Mouse (Mus musculus): Measurements from ENCODE around the gene Ifnar1.

Gene Ifnar1

DNA sequence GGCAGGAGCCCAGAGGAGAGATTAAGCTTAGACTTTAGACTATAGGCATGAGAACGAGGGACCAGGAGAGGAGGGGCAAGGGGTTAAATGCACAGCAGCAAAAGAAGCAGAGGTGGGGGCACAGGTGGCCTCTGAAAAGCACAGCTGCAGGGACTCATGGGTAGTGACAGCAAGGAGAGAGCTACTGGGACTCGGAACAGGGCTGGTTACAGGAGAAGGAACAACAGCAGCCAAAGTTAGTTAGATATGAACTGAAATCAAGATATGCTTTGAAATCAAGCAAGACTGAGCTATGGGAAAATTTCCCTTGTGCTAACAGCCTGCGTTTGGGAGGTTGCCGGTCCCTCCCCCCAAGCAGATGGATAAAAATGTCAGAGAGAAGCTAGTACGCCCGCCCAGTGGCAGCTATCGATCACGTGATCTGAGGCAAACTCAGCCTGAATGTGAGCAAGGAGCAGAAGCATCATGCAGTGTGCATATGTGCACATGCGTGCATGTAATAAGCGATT is 56.6 kb downstream of the Ifnar1 start:
- no peak for DNase-seq (ENCODE audit: low read depth)

DNA sequence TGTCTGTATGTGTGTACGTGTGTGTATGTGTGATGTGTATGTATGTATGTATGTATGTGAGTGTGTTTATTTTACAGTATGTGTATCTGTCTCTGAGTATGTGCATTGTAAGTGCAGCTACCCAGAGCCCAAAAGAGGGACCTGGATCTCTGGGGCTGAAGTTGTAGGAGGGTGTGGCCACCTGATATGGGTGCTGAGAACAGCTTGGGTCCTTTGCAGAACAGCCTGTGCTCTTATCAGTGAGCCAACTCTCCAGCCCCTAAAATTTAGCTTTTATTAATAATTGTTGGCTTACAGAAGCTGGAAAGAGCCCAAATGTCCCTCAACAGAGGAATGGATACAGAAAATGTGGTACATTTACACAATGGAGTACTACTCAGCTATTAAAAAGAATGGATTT is 58.6 kb downstream of the Ifnar1 start:
- no peak for DNase-seq (ENCODE audit: low read depth)

DNA sequence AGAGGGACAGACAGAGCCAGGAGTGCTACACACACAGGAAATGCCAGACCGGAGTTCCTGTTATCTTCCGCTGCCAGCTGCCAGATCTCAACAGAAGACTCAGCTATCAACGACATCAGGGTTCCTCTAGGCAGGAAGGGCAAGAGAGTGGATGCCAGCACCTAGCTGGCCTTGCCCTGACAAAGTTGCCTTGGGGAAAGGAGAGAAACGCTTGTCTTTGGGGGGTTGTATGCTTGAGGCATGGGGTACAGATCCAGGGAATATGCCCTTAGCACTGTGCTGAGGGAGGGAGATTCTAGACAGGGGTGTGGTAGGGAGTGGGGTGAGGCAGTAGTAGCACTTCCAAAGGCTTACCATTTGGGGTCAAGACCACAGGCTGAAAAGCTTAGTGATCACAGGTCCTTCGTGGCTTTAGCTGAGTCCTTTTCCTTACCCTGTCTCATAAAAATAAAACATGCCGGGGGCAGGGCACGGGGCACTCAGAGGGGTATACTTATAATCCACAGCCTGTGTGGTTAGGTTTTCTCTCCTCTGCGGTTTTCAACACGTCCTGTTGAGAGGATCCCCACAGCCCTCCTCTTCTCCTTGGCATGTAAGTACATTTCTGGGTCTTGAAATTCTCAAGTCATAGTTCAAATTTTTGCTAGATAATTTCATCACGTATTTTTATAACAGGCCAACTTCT is 60.7 kb downstream of the Ifnar1 start:
- DNase-seq (ENCODE audit: low read depth), result peak; percentile 89

DNA sequence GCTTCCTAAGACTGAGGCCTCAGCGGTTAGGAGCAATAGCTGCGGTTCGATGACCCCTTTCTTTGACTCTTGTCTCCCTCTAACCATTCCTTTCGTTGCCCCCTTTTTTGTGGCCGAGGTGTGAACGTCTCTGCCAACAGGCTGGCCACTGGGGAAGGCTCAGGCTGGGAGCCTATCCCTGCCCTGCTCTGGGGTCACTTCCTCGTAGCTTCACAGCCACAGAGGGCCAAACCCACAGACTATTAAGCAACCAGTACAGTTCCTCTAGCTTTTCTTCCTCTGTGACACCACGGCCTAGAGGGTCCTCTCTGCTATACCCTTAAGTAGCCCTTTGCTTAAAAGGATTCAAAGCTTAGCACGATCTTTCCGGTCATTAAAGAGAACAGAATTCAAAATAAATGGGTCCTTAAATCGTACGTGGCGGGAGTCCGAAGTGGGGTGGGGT is 61.4 kb downstream of the Ifnar1 start:
- DNase-seq (ENCODE audit: low read depth), result no peak

DNA sequence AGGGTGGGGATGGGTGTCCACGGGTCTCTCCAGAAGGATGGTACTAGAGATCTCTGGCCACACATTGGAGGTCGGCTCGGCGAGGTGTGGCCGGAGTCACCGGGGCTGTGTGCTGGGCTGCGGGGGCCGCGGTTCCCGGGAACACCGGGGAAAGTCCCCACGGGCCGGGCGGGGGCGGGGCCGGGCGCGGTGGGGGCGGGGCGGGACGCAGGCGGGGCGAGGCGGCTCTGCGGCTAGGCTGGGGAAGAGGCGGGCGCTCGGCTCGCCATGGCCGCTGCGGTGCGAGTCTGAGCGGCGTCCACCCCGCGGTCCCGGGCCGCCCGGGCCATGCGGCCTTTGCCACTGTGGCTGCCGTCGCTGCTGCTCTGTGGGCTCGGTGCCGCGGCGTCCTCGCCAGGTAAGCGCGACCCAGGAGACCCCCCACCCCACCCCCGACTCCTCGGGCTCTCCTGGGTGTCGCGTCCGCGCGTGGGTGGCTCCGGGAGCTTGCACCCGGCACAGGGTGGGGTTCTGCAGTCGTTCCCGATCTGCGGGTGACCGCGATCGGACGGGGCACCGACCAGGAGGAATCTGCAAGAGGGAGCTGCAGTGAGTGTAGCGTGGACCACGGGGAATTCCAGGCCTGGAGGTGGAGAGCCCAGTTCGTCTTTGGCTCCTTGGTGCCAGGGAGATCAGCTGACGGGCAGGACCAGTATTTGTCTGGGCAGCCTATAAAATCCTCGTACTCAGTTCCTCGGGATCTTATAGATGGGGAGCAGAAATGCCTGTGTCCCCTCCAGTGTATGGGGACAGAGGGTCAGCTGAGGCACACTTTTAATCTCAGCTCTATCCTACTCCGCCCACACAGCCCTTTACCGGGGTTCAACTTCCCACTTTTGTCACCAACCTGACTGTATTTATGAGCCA is 62.1 kb downstream of the Ifnar1 start, which contains the start of gene Ifngr2:
Gene Ifngr2 (plus strand): TSS at position 237 of the 906 bp plus-strand sequence.
- no peak for DNase-seq (ENCODE audit: low read depth)

DNA sequence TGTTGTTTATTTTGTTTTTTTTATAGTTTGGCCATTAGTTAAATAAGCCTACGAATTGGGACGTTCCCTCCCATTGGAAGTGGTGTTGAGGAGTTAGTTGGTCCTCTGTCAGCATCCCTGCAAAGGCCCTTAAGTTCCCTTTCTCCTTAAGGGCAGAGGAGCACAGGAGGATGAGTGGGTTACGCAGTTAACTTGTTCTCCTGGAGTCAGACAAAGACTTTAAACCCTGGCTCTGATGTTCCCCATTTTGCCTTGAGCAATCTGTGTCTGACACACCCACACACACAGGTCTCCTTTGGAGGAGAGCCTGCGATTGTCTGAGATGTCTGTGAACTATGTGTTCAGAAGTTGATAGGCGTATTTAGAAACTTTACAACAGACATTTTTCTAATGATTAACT is 62.9 kb downstream of the Ifnar1 start:
- DNase-seq (ENCODE audit: low read depth), result no peak

DNA sequence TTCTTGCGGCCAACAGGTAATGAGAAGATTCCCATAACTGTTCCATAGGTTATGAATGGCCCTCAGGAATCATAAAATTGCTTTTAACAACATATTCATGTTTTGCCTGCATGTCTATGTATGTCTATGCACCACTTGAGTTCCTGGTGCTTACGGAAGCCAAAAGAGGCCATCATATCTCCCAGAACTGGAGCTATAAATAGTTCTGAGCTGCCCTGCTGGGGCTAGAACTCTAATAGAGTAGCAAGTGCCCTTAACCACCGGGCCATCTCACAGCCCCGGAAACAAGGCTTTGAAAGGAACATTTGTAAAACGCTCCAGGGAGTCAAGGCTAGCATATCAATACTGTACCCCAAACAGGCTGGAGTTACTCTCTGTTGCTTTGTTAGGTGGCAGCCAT is 63.5 kb downstream of the Ifnar1 start:
- no peak for DNase-seq (ENCODE audit: low read depth)

DNA sequence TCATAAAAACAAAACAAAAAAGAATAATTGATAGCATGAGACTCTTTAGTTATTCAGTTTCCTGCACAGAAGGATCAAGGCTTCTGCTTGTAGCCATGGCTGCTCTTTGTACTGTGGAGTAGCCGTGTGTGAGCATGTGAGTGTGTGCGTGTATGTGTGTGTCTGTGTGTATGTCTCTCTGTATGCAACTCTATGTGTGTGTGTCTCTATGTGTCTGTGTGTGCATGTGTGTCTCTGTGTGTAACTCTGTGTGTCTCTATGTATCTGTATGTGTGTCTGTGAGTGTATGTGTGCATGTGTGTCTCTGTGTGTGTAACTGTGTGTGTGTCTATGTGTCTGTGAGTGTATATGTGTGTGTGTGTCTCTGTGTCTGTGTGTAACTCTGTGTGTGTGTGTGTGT is 64.0 kb downstream of the Ifnar1 start:
- DNase-seq (ENCODE audit: low read depth), result no peak

DNA sequence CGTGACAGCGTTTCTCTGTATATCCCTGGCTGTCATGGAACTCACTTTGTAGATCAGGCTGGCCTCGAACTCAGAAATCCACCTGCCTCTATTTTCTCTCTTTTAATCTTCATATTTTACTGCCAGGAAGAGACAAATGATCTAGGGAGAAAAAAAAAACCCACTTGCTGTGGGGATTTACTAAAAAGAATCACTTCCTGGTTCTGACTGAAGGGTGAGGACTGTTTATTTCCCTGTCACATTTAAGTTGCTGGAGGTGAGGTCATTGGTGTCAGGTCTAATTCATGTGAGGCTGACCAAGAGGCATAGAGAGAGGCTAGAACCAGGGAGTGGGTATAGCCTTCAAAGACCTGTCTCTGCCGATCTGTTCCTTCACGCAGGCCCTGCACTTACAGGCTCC is 64.6 kb downstream of the Ifnar1 start:
- DNase-seq (ENCODE audit: low read depth), result no peak

DNA sequence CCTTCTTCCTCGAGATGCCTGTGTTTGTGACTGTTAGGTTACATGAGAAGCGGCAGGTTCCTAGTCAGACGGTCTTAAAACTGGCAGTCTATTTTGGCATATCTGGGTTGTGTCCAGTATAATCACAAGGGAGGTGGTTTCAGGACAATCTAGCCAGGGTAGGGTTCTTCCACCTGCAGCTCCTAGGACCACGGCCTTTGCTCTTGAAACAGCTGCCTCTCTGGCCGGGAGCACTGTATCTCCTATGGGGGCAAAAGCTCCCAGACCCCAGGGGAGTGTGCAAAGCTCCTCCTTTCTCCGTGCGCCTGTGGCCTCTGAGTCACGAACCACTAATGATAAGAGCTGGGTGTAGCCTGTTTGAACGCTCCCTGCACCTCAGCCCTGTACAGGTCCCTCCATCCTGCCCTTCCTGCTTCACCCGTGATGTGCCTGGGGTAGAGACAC is 66.1 kb downstream of the Ifnar1 start:
- DNase-seq (ENCODE audit: low read depth), result no peak

DNA sequence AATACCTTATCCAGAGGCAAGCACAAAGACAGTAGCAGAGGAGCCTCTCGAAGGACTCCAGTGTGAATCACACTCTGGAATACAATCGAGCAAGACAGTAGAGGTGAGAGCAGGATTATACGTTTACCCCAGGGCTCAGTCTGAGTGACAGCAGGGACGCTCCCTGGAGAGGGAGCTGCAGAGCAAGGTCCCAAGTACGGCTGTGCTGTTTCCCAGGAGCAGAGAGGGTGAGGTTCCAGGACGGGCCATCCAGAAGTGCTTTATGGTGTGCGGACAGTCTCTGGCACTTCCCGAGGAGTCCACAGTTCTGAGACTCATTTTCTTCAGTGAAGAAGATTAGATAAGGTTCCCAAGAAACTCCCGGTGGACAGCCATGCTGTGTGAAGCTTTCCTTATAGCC is 67.0 kb downstream of the Ifnar1 start:
- DNase-seq (ENCODE audit: low read depth), result no peak

DNA sequence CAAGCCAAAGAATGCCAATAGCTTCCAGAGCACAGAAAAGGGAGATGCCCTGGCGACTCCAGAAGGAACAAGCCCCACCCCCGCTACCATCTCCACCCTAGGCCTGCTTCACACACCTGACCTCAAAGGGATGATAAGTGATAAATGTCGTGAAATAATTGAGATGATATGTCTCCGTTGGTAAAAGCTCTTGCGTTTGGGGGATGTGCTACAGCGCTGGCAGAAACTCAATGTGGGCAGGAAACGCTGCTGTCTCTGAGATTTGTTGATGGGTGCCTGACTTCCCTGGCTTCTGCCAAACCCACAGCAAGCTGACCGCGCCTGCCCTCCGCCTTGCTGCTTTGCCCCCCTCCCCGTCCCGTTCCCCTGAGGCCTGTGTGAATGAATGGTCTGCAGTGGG is 68.6 kb downstream of the Ifnar1 start:
- DNase-seq (ENCODE audit: low read depth), result no peak

DNA sequence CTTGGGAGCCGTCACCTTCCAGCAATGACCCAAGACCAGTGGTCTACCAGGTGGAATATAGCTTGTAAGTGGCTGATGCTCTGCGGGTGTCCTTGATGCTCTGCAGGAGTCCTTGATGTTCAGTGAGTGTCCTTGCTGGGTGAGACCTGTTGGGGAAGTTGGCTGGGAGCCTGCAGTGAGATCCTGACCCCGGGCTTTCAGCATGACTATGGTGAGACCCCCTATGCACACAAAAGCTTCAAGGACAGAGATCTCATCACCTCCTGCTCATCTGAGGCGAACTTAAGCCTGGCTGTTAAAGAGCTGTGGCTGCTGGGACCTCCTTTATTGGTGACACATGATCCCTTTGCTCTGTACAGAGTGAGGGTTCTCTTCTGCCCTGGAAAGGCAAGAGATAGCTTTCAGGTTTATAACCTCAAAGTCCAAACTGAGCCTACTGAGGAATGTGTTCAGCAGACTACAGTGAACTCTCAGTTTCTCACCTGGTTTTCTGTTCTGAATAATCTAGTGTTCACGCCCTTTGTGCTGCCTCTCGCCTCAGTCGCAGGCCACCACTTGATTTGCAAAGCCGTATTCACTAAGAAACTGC is 70.1 kb downstream of the Ifnar1 start:
- no peak for DNase-seq (ENCODE audit: low read depth)

DNA sequence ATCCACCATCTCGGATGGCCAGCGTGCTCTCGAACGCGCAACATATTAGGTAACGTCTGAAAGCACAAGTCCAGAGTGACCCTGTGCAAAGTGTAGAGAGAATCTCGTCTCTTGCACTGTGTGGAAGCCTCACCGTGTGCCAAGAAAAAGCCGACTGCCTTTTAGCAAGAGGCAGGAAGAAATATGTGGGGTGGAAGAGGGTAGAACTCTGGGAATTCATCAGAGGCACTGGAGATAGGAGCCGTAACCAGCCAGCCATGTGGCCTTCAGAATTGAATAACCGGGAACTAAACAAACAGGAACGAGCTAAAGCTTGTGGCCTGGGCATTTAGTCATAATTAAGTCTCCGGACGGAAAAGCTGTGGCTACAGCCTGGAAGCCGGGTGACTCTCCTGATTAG is 71.6 kb downstream of the Ifnar1 start:
- no peak for DNase-seq (ENCODE audit: low read depth)

All from c-Kit-positive CD71-positive TER-119-negative erythroid progenitor cells, embryonic 14.5 days (primary cell).